Mouse (Mus musculus): ENCODE results near the gene Slc29a4. TPM values are rescaled to one million over a fixed set of nuclear protein-coding genes. Genes with fewer than 3 reads are reported as not detected.

Slc29a4 gene
- polyA plus RNA-seq, 1 experiment from 2014 or later = not detected

DNA sequence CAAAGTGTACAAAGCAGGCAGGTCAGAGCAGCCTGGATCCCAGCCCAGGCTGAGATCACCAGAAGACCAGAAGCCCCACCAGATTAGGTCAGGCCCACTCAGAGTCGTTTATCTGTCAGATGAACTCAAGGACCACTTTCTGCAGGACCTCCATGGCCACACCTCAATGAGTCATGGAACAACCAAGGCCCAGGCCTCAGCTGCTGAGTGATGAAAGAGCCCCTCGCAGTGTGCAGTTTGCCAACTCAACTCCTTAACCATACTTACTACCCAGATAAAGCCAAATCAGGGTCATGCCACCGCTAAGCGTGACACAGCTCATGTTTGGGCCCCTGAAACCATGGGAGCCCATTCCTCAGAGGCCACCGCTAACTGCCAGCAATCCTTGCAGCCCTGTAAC is 15.4 kb downstream of the Slc29a4 start:
- Histone ChIP-seq H3K79me2 (ENCODE audit: inconsistent target) (no peaks in the 10 kb centered on the region), H3K27ac (no peak overlapping the region), H3K4me3 (ENCODE audit: inconsistent target) (no peak overlapping the region), H3K36me3 (ENCODE audit: inconsistent target) (no peaks in the 10 kb centered on the region)
- WGBS (ENCODE audit: missing documents) = 75% methylated on average over 5 of the region's 5 CpGs

DNA sequence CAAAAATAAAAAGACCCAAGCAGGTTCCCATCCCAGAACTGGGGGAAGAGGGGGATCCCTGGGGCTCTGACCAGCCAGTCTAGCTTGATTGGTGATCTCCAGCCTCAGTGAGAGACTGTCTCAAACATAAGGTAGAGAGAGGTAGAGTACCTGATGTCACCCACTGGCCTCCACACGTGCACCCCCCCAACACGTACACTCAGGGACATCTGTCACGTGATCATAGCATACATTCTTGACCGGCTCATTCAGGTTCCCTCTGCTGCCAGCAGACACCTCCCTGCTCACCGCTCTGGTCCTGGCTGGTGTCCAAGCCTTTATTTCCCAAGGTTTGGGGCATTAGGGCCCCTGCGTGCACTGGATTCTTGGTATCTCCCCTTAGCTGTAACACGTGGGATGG is 17.1 kb downstream of the Slc29a4 start:
- no peaks in the 10 kb centered on the region for H3K79me2 ChIP-seq (ENCODE audit: inconsistent target)
- no peak overlapping the region for H3K4me3 ChIP-seq (ENCODE audit: inconsistent target)
- WGBS (ENCODE audit: missing documents) = 78% methylated on average over 7 of the region's 7 CpGs
- no peak overlapping the region for H3K27ac ChIP-seq
- no peaks in the 10 kb centered on the region for H3K36me3 ChIP-seq (ENCODE audit: inconsistent target)

DNA sequence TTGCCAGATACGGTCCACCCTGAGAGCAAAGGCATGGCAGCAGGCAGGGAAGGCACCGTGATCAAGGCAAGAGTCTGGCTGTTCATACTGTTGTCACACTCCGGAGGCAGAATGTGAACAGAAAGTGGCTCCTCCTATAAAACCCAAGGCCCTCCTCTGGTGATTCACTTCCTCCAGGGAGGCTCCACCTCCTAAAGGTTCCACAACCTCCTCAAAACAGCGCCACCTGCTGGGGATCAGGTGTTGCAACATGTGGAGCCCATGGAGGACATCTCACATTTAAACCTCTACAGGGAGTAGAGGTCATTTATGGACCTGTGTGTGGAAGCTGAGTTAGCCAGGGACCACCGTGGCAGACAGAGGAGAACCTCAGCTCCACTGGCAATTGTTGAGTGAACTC is 20.1 kb downstream of the Slc29a4 start:
- no peak overlapping the region for H3K27ac ChIP-seq
- H3K79me2 ChIP-seq (ENCODE audit: inconsistent target) = no peaks in the 10 kb centered on the region
- WGBS (ENCODE audit: missing documents) = 84% methylated on average over 5 of the region's 5 CpGs

DNA sequence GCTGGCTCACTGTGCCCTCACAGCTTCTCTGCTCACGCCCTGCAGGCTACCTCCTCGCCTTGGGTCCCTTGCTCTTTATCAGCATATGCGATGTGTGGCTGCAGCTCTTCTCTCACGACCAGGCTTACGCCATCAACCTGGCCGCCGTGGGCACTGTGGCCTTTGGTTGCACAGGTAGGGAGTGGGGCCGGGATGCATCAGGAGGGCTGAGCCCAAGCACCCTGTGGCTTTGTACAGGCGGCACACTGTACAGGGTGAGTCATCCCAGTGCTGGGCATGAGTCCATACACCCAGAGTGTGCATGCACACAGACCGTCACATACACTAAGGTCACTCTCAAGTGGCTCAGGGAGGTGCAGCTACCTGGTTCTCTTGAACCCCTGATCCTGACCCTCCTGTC is 21.7 kb downstream of the Slc29a4 start:
- H3K4me3 ChIP-seq (ENCODE audit: inconsistent target) = no peak overlapping the region
- H3K27ac ChIP-seq = no peak overlapping the region
- H3K36me3 ChIP-seq (ENCODE audit: inconsistent target) = no peaks in the 10 kb centered on the region
- WGBS (ENCODE audit: missing documents) = 89% methylated on average over 10 of the region's 10 CpGs
- H3K79me2 ChIP-seq (ENCODE audit: inconsistent target) = no peaks in the 10 kb centered on the region

More for the DNA sequence above, 20.1 kb downstream of the Slc29a4 start:
- Histone ChIP-seq H3K4me3 (ENCODE audit: inconsistent target) (no peak overlapping the region), H3K36me3 (ENCODE audit: inconsistent target) (no peaks in the 10 kb centered on the region)

DNA sequence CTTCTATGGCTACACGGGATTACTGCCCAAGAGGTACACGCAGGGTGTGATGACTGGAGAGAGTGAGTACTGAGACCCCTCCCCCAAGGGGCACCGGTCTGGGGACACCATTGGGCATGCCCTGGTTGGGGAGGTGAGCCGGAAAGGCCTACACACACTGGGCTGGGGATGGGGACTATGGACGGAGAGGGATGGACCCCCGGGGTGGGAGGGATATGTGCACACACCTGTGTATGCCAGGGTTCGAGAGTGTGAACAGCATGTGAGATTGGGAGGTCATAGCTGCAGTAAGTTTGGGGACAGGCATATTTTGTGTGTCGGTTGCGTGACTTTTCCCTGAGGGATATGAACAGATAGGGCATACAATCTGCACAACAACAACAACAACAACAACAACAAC is 22.7 kb downstream of the Slc29a4 start:
- Histone ChIP-seq H3K36me3 (ENCODE audit: inconsistent target) (no peaks in the 10 kb centered on the region), H3K4me3 (ENCODE audit: inconsistent target) (no peak overlapping the region), H3K27ac (no peak overlapping the region), H3K79me2 (ENCODE audit: inconsistent target) (no peaks in the 10 kb centered on the region)
- 83% methylated on average over 7 of the region's 9 CpGs for WGBS (ENCODE audit: missing documents)

DNA sequence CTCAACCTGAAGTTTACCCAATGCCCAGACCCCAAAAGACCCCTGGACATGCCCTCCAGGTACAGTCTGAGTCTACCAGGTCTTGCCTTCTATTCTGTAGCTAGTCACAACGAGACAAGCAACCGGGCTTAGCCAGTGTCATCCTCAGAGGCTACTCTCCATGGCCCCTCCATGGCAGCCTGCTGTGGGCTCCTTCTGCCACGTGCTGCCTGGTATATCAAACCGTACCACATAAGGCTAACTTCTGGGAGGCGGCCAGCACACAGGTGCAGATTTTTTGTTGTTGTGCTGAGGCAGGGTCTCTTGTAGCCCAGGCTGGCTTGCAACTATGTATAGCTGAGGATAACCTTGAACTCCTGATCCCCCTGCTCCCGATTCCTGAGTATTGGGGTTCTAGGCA is 23.7 kb downstream of the Slc29a4 start:
- no peak overlapping the region for H3K4me3 ChIP-seq (ENCODE audit: inconsistent target)
- no peaks in the 10 kb centered on the region for H3K36me3 ChIP-seq (ENCODE audit: inconsistent target)
- 82% methylated on average over 6 of the region's 6 CpGs for WGBS (ENCODE audit: missing documents)

DNA sequence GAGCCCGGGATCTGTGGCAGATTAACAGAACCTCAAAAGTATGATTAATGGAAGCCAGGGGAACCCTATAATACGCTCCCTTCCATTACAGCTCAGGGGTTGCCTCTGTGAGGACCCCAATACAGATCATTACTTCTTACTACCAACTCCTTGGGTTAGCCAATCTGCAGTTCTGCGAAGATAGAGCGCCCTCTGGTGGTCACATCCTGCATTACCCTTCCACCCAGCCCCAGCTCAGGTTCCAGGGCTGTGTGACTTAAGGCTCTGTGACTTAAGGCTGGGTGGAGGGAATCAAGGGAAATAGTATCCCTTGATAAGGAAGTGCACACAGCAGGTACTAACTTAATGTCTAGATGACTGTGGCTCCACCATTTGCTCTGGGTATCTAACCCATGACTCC is 25.7 kb downstream of the Slc29a4 start:
- no peaks in the 10 kb centered on the region for H3K79me2 ChIP-seq (ENCODE audit: inconsistent target)
- no peak overlapping the region for H3K27ac ChIP-seq
- no peak overlapping the region for H3K4me3 ChIP-seq (ENCODE audit: inconsistent target)
- H3K36me3 ChIP-seq (ENCODE audit: inconsistent target) = no peaks in the 10 kb centered on the region
- WGBS (ENCODE audit: missing documents) = 27% methylated on average over 4 of the region's 4 CpGs

More for the DNA sequence above, 23.7 kb downstream of the Slc29a4 start:
- Histone ChIP-seq H3K79me2 (ENCODE audit: inconsistent target) (no peaks in the 10 kb centered on the region), H3K27ac (no peak overlapping the region)

DNA sequence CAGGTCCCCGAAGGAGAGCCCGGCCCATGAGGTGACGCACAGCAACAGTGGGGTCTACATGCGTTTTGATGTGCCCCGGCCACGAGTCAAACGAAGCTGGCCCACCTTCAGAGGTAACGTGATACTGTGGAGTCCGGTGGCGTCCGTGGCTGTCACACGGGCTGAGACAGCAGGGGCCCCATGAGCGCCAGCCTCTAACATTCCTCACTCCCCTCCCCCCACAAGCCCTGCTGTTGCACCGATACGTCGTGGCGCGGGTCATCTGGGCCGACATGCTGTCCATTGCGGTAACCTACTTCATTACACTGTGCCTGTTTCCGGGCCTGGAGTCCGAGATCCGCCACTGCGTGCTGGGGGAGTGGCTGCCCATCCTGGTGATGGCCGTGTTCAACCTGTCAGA is 26.2 kb downstream of the Slc29a4 start:
- no peaks in the 10 kb centered on the region for H3K36me3 ChIP-seq (ENCODE audit: inconsistent target)
- H3K27ac ChIP-seq = no peak overlapping the region
- H3K79me2 ChIP-seq (ENCODE audit: inconsistent target) = no peaks in the 10 kb centered on the region
- 80% methylated on average over 21 of the region's 25 CpGs for WGBS (ENCODE audit: missing documents)
- no peak overlapping the region for H3K4me3 ChIP-seq (ENCODE audit: inconsistent target)

DNA sequence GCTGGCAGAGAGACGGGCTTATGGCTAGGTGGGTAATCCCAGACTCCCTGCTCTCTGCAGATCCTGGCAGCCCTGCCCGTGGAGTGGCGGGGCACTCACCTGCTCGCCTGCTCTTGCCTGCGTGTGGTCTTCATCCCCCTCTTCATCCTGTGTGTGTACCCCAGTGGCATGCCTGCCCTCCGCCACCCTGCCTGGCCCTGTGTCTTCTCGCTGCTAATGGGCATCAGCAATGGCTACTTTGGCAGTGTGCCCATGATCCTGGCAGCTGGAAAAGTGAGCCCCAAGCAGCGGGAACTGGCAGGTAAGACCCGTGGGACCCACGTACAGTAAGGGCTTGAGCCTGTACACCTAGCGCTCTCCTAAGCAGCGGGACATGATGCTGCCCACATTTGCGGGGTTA is 27.6 kb downstream of the Slc29a4 start:
- no peaks in the 10 kb centered on the region for H3K36me3 ChIP-seq (ENCODE audit: inconsistent target)
- no peaks in the 10 kb centered on the region for H3K79me2 ChIP-seq (ENCODE audit: inconsistent target)
- no peak overlapping the region for H3K27ac ChIP-seq
- 91% methylated on average over 11 of the region's 13 CpGs for WGBS (ENCODE audit: missing documents)
- H3K4me3 ChIP-seq (ENCODE audit: inconsistent target) = no peak overlapping the region

DNA sequence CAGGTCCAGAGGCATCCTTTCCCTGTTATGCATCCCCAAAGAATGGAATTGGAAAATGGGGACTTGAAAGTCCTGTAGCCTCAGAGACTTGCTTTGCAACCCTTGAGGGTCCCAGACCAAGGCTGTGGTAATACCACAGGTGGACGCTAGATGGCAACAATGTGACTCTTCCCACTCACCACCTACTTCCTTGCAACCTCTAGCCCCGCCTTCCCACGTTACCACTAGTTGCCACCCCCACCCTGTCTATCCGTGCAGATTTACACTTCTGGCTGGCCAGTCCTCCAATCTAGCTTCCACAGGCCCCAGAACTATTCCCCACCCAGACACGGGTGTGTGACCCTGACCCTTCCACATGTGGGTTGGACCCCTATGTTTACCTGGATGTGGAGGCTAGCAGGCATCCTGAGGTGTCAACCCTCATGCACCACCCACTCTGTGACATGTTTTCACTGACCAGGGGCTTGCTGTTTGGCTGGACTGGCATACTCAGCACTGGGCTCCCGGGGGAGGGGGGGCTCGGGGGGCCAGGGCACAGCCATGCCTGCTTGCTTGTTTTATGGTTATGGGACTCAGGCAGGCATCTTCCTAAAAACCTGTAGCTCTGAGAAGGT is 31.3 kb downstream of the Slc29a4 start:
- no peak overlapping the region for H3K4me3 ChIP-seq (ENCODE audit: inconsistent target)

DNA sequence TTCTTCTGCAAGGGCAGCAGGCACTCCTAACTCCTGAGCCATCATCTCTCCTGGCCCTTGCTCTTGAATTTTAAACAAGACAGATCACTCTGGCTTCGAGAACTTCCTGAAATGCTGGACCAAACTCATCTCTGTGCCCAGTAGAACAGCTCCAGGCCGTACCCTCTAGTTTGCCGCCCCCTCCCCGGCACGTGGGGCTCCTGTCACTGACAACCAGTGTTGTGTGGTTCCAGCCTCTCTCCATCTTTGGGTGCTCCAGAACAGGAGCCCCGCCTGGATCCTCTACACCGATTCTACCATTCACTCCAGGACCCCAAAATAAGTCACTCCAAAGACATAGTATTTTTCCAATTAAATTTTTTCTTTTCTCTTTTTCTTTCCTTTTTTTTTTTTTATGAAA is 32.0 kb downstream of the Slc29a4 start:
- Histone ChIP-seq H3K4me3 (ENCODE audit: inconsistent target) (no peak overlapping the region), H3K36me3 (ENCODE audit: inconsistent target) (peaks cover 36% of the 10 kb centered on the region), H3K27ac (no peak overlapping the region), H3K79me2 (ENCODE audit: inconsistent target) (no peaks in the 10 kb centered on the region)
- WGBS (ENCODE audit: missing documents) = 96% methylated on average over 7 of the region's 7 CpGs

More for the DNA sequence above, 31.3 kb downstream of the Slc29a4 start:
- Histone ChIP-seq H3K27ac (no peak overlapping the region), H3K36me3 (ENCODE audit: inconsistent target) (peaks cover 30% of the 10 kb centered on the region), H3K79me2 (ENCODE audit: inconsistent target) (no peaks in the 10 kb centered on the region)
- 17% methylated on average over 7 of the region's 7 CpGs for WGBS (ENCODE audit: missing documents)

DNA sequence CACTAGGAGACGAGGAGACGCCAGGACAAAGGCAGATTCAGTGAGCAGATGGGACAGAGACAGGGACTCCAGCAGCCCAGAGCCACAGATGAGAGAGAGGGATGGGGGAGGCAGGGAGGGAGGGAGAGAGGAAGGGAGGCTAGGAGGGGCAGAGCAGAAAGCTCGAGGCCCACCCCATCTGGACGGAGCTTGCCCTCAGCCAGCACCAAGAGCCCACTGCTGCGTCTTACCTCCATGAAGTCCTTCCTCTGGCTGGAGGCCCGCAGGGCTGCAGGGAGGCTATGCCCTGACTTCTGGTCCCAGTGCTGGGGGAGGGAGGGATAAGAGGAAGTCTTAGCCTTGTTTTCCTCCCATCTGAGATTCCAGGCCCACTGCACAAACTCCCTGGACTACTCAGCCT is 34.4 kb downstream of the Slc29a4 start:
- no peak overlapping the region for H3K4me3 ChIP-seq (ENCODE audit: inconsistent target)
- H3K36me3 ChIP-seq (ENCODE audit: inconsistent target) = peaks cover 57% of the 10 kb centered on the region
- H3K27ac ChIP-seq = no peak overlapping the region
- 93% methylated on average over 6 of the region's 6 CpGs for WGBS (ENCODE audit: missing documents)
- no peaks in the 10 kb centered on the region for H3K79me2 ChIP-seq (ENCODE audit: inconsistent target)

DNA sequence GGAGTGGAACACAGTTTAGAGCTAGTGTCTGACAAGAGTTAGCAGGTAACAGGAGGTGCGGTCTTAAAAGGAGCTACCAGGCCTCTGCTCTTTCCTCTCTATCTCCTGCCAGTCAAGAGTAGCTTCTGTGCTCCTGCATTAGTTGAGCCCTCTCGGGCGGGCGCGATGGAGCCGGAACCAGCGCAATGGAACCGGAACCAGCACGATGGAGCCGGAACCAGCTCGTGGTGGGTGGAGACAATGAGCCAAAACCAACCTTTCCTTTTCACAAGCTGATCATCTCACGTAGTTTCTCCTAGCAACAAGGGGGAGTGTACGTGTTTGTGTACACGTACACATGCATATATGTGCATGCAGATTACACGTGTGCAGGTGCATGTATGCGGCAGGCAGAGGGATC is 36.0 kb downstream of the Slc29a4 start:
- 98% methylated on average over 16 of the region's 16 CpGs for WGBS (ENCODE audit: missing documents)
- Histone ChIP-seq H3K27ac (no peak overlapping the region), H3K79me2 (ENCODE audit: inconsistent target) (no peaks in the 10 kb centered on the region), H3K4me3 (ENCODE audit: inconsistent target) (no peak overlapping the region), H3K36me3 (ENCODE audit: inconsistent target) (peaks cover 72% of the 10 kb centered on the region)

DNA sequence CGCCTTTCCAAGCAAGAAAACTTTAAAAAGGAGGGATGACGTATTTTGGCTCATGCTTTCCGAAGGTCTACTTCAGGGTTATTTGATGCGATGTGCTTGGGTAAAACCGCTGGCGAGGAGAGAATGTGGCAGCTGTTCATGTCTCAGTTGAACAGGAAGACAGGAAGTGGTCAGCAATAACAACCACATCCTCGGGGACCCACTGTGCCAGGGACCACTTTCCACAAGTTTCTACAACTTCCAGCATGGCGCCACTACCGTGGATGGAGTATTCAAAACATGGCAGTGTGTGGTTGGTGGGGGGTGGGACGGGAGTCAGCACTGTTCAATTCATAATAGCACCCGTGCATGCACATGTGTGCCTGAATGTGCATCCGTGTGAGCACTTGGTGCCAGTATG is 38.0 kb downstream of the Slc29a4 start:
- H3K79me2 ChIP-seq (ENCODE audit: inconsistent target) = no peaks in the 10 kb centered on the region
- no peak overlapping the region for H3K27ac ChIP-seq
- peaks cover 91% of the 10 kb centered on the region for H3K36me3 ChIP-seq (ENCODE audit: inconsistent target)
- WGBS (ENCODE audit: missing documents) = 71% methylated on average over 12 of the region's 12 CpGs
- no peak overlapping the region for H3K4me3 ChIP-seq (ENCODE audit: inconsistent target)

DNA sequence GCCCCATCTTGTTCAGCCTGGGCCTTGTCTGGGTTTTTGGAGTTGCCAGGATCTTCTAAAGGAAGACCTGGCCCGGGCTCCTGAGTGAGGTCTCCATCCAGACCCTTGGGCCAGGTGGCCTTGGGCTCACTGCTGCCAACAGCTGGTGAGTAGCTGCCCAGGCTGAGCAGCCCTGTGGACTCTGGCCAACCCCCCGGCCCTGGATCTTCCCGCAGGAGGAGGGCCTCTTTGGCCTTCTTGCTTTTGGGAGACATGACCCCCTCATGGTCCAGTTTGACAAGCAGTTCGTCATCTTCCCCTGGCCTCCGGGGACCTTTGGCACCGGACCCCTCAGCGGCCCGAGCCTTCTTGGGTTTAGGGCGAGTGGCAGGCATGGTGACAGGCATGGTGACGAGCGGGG is 39.6 kb downstream of the Slc29a4 start:
- H3K36me3 ChIP-seq (ENCODE audit: inconsistent target) = peaks cover 94% of the 10 kb centered on the region
- 91% methylated on average over 8 of the region's 11 CpGs for WGBS (ENCODE audit: missing documents)

DNA sequence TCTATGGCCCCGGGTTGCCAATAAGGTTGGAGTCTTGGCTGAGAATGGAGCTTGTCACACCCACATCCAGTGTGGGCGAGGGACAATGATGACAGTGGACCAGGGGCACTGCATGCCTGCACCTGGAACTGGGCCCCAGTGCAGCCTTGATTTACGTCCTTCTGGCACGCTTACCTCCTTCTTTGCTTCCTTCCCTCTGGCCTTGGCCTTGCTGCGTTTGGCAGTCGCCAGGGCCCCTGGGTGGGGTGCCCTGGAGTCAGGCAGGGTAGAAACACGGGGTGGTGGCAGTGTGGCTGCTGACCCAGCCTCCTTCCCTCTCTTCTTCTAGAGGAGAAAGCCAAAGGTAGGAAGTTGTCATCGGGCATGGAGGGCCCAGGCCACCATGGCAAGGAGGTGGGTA is 47.6 kb downstream of the Slc29a4 start:
- Histone ChIP-seq H3K36me3 (ENCODE audit: inconsistent target) (peaks cover 87% of the 10 kb centered on the region), H3K27ac (no peak overlapping the region), H3K4me3 (ENCODE audit: inconsistent target) (no peak overlapping the region), H3K79me2 (ENCODE audit: inconsistent target) (peaks cover 7% of the 10 kb centered on the region; the same call in 1 of the 2 replicates)
- WGBS (ENCODE audit: missing documents) = 67% methylated on average over 7 of the region's 8 CpGs

More for the DNA sequence above, 39.6 kb downstream of the Slc29a4 start:
- Histone ChIP-seq H3K79me2 (ENCODE audit: inconsistent target) (no peaks in the 10 kb centered on the region), H3K4me3 (ENCODE audit: inconsistent target) (no peak overlapping the region), H3K27ac (no peak overlapping the region)
